Mouse (Mus musculus): ENCODE measurements around the gene Pnma5.
"Not testable (repeated sequence)": the region's sequence is repeated elsewhere in the genome, so short reads cannot be mapped to it uniquely, and the experiment has no call there.

Gene Pnma5

GRCm38 (mm10) chrX:73037003-73037402 lies at the start of gene Pnma5:
Pnma5 (minus strand) TSS chrX:73037103.
- no peak for DNase-seq (ENCODE audit: low spot score in 2 of 2)

- DNase-seq (ENCODE audit: low spot score in 2 of 2), result not testable (repeated sequence)
Observed at GRCm38 (mm10) chrX:73082267-73083055, 45.6 kb upstream of the Pnma5 start, which contains the start of gene Xlr4a. Xlr4a (minus strand) TSS chrX:73082478.

GRCm38 (mm10) chrX:73066765-73067312 lies 29.9 kb upstream of the Pnma5 start:
- not testable (repeated sequence) for DNase-seq (ENCODE audit: low spot score in 2 of 2)

- peak in 1 of 2 experiments; percentile 6 for DNase-seq (ENCODE audit: low spot score in 2 of 2)
Observed at GRCm38 (mm10) chrX:73064415-73064793, 27.5 kb upstream of the Pnma5 start, which contains the start of gene Pnma3. Pnma3 (plus strand) TSS chrX:73064787.

- DNase-seq (ENCODE audit: low spot score in 2 of 2), result peak in 1 of 2 experiments; percentile 25
Observed at GRCm38 (mm10) chrX:73063512-73064414, 26.9 kb upstream of the Pnma5 start.

GRCm38 (mm10) chrX:73062323-73062722 lies 25.4 kb upstream of the Pnma5 start:
- DNase-seq (ENCODE audit: low spot score in 2 of 2), result no peak

- no peak for DNase-seq (ENCODE audit: low spot score in 2 of 2)
Observed at GRCm38 (mm10) chrX:73061528-73061927, 24.6 kb upstream of the Pnma5 start.

GRCm38 (mm10) chrX:73053860-73054563 lies 17.1 kb upstream of the Pnma5 start:
- DNase-seq (ENCODE audit: low spot score in 2 of 2), result peak; percentile 93 to 96

GRCm38 (mm10) chrX:73039666-73040065 lies 2.8 kb upstream of the Pnma5 start:
- no peak for DNase-seq (ENCODE audit: low spot score in 2 of 2)

GRCm38 (mm10) chrX:73038831-73039230 lies 1.9 kb upstream of the Pnma5 start:
- DNase-seq (ENCODE audit: low spot score in 2 of 2), result no peak

- no peak for DNase-seq (ENCODE audit: low spot score in 2 of 2)
Observed at GRCm38 (mm10) chrX:73012846-73013245, 24.1 kb downstream of the Pnma5 start.

- DNase-seq (ENCODE audit: low spot score in 2 of 2), result peak; percentile 91 to 92
Observed at GRCm38 (mm10) chrX:73007597-73008479, 29.1 kb downstream of the Pnma5 start.

GRCm38 (mm10) chrX:73005678-73006077 lies 31.2 kb downstream of the Pnma5 start:
- no peak for DNase-seq (ENCODE audit: low spot score in 2 of 2)

- DNase-seq (ENCODE audit: low spot score in 2 of 2), result no peak
Observed at GRCm38 (mm10) chrX:73003110-73003509, 33.8 kb downstream of the Pnma5 start.

GRCm38 (mm10) chrX:72995542-72995941 lies 41.4 kb downstream of the Pnma5 start:
- no peak for DNase-seq (ENCODE audit: low spot score in 2 of 2)

- no peak for DNase-seq (ENCODE audit: low spot score in 2 of 2)
Observed at GRCm38 (mm10) chrX:72992291-72992919, 44.5 kb downstream of the Pnma5 start.

- DNase-seq (ENCODE audit: low spot score in 2 of 2), result no peak
Observed at GRCm38 (mm10) chrX:72990581-72990980, 46.3 kb downstream of the Pnma5 start.

- no peak for DNase-seq (ENCODE audit: low spot score in 2 of 2)
Observed at GRCm38 (mm10) chrX:72988431-72988830, 48.5 kb downstream of the Pnma5 start.

GRCm38 (mm10) chrX:72987520-72987905 lies 49.4 kb downstream of the Pnma5 start:
- no peak for DNase-seq (ENCODE audit: low spot score in 2 of 2)

Data from right cerebral cortex, adult 2 months (tissue).